Mouse (Mus musculus) cerebellum, adult 9-11 months (tissue): ENCODE results near the gene Fam24b.

Experiments
- DNase-seq: peaks from one replicate; pipeline ENCODE4 v3.0.0; 2022

Fam24b gene

GRCm38 (mm10) chr7:131329416-131329815 is at the start of gene Fam24b:
Gene Fam24b, minus strand, starts transcription at chr7:131329516.
- DNase-seq = no peak

- DNase-seq = peak; percentile 23
Measured at GRCm38 (mm10) chr7:131371880-131372651, 42.8 kb upstream of the Fam24b start.

- no peak for DNase-seq
Measured at GRCm38 (mm10) chr7:131371470-131371860, 42.1 kb upstream of the Fam24b start.

- peak; percentile 92 for DNase-seq
Measured at GRCm38 (mm10) chr7:131370648-131371469, 41.5 kb upstream of the Fam24b start, which contains the start of gene Pstk. Gene Pstk, plus strand, starts transcription at chr7:131371141.

DNA sequence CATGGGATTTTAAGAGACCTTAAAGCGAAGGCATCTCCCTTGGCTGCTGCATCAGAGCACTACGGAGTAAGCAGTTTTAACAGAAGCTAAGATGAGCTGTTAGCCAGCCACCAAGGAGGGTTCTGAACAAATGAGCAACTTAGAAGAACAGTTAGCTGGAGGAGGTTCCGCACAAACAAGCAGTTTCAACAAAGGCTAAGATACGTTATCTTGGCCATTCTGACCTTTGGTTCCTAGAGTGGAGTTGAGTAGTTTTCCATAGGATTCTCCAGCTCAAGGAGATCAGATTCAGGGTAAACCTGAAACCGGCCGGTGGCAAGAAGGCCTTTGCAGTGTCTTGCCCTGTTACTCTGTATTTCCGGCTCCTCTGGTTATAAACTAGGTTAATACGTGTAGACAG is 34.8 kb upstream of the Fam24b start:
- no peak for DNase-seq

DNA sequence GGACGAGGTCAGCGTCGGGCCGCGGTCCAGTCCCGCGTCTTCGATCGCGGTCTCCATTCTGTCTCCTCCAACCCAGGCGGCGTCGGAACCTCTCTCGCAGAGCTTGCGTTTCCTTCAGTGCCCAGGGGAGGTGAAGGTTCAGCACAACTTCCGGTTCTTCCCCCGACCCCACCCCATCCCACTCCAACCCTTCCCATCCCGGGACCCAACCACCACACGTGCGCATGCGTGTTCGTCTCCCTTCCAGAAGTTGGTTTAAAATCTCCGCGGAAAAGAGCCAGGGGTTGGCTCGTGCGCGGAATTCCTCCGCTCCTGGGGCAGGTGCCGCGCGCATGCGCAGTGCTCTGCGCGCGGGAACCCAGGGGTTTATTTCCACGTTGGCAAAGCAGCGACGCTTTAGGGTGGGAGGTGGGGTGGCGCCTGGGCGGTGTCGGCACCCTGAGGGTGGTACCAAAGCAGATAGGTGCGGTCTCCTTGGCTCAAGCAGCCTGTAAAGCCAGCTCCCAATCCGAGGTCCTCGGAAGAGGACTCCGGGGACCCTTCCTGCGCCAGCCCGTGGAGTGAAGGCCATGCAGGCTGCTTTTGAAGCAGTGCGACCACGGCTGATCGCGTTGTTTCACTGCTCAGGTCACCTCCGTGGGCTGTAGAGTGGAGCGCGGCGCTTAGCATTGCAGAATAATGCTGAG is 33.4 kb upstream of the Fam24b start, which contains the start of gene 2310057M21Rik:
TSS of gene 2310057M21Rik (minus strand) at position 145 of the 686 bp plus-strand sequence.
- DNase-seq = peak; percentile 98

DNA sequence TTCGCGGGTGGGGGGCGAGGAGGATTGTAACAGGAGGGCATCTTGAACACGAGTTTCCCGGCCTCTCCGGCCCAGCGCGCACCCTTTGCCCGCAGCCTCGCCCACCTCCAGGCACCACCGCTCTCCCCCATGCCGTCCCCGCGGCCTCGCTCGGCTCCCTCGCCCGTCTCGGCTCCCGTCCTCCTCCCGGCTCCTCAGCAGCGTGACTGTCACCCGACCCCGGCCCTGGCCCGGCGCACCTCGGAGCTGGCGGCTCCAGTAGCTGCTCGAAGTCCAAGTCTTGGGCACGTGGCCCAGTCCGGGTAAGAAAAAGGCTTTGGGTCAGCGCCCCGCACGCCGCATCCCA is 32.9 kb upstream of the Fam24b start:
- no peak for DNase-seq

GRCm38 (mm10) chr7:131356105-131356504 is 26.8 kb upstream of the Fam24b start:
- no peak for DNase-seq

GRCm38 (mm10) chr7:131345856-131346541 is 16.7 kb upstream of the Fam24b start:
- DNase-seq = no peak

- no peak for DNase-seq
Measured at GRCm38 (mm10) chr7:131337502-131338068, 8.3 kb upstream of the Fam24b start.

- no peak for DNase-seq
Measured at GRCm38 (mm10) chr7:131333564-131333963, 4.2 kb upstream of the Fam24b start, which contains the start of gene Fam24a. Gene Fam24a, plus strand, starts transcription at chr7:131333864.

DNA sequence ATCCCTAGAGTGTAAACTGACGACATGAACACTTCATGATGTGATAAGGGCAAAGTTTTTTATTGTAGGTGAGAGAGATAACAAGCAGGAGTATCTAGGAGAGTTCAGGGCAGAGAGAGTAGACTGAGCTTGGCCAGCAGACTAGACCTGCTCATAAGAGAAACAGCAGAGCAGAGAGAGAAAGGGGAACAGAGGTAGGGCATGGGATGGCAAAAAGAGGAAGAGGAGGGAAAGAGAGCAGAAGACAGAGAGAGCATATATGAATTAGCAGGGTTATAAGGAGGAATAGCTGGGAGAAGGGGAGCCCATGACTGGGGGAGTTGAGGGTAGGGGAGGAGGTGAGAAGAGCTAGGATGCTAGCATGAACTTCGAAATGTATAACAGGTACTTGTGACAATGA is 2.4 kb upstream of the Fam24b start:
- no peak for DNase-seq

DNA sequence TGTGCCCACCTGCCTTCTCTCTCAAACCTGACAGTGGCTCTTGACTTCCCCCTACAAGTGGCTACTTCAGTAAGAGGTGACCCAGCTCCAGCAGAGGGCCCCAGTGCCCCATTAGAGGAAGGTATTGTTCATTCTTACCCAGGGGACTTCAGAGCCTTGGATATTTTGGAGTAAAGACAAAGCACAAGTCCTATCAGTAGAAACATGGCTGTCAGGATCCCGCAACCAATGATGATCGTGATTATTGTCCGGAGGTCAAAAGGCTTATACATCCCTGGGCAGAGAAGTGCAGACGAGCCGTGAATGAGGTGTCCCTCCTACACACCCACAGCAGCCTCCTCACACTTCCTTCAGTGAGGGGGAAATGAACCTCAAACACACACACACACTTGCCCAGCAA is 2.3 kb downstream of the Fam24b start:
- DNase-seq = no peak

GRCm38 (mm10) chr7:131322192-131322591 is 7.1 kb downstream of the Fam24b start, which contains the start of gene Cuzd1:
Gene Cuzd1, minus strand, starts transcription at chr7:131322292.
- DNase-seq = no peak

DNA sequence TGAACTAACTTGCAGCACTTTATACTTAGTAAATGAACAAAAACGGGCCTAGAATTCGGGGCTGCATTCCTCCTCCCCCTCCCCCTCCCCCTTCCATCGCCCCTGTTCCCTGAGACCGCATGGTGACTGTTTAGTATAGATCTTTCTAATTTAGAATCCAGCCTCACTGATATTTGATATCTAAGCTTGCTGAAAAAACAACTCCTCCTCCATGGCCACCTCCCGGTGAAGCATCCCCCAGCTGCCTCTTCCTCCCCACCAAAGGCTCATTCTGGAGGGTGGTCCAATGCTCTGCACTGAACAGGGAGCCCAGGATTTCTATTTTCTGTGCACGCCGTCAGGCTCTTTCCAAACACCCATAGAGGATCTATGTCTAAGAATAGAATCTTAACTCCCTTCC is 11.0 kb downstream of the Fam24b start:
- no peak for DNase-seq

DNA sequence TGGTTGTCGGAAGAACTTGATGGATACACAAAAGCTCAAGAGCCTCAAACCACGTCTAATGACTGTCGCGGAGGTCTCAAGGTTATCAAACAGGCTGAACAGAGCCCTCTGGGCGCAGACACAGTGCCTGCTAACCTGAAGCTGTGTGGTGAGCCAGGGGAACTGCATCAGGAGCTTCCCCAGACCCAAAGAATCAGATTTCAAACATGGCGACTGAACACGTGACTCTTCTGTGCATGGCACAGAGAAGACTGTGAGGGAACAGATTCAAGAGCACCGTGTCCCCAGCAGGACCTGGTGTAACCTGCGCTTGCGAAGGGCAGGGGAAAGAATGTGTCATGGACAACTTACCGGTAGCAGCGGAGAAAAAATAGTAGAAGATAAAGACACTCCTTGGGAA is 11.7 kb downstream of the Fam24b start:
- no peak for DNase-seq

DNA sequence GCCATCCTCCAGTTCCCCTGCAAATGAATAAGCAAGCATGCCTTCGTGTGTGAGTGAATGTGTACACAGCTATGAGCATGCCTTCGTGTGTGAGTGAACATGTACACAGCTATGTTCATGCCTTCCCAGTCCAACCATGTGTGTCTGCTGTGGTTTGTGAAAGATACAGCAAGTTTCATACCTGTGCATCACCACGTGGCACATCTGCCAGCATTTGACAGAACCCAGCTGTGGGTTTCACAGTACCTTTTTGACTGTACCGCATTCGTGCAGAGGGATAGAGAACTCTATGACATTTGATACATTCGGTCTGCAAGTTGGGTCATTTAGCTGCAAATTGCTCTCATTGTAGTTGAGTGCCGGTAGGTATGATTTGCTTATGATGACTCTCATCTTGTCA is 14.8 kb downstream of the Fam24b start:
- no peak for DNase-seq

- DNase-seq = no peak
Measured at GRCm38 (mm10) chr7:131306733-131307132, 22.6 kb downstream of the Fam24b start.

DNA sequence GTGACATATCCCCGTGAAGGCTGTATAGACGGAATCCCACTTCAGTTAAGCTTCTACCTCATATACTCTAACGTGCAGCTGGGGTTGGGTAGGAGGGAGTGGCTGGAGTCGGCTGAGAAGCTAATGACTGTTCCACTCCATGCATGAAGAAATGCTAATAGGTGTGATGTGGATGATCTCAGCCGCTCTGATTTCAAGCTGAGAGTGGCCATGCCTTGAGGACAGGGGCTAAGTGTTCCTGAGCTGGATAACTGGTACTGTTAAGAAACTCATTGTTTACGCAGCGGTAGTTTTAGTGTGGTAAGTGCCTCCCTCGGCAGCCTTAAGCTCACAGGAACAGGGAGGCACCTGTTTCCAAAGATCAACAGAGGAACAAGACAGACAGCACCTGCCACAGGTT is 26.0 kb downstream of the Fam24b start:
- DNase-seq = no peak

DNA sequence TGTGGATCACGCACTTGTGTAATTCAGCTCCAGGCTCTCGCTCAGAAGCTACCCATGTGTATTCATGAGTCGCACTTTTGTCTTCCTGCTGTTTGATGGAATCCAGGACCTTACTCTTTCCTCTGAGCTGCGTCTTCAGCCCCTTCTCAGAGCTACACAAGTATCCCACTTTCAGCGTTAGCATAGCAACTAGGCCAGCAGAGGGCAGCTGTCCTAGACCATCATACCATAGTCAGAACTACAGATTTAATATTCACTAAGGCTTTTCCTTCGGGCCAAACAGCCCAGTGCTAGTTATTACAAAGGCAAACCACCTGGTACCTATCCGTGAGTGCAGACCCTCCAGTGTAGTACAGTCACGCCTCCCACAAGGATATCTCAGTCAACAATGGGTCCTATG is 32.2 kb downstream of the Fam24b start:
- no peak for DNase-seq
